Mouse (Mus musculus) ES-Bruce4 (cell line): ENCODE measurements around the gene Gm49661. TPM values are rescaled to one million over a fixed set of nuclear protein-coding genes. Genes with fewer than 3 reads are reported as not detected.

ENCODE experiments used
- H3K27ac ChIP-seq: 2 replicates; pipeline ENCODE4 v1.5.1; 2012; ENCODE audit warnings: low read length, inconsistent platforms; ENCODE audit not compliant: insufficient read depth
- H3K27me3 ChIP-seq: 2 replicates; pipeline ENCODE4 v1.6.1; 2012; ENCODE audit warnings: mild to moderate bottlenecking, low read length, inconsistent platforms; ENCODE audit not compliant: control insufficient read depth, poor library complexity, insufficient read depth, severe bottlenecking
- H3K36me3 ChIP-seq: 2 replicates; pipeline ENCODE4 v1.6.1; 2012; ENCODE audit warnings: inconsistent platforms, mild to moderate bottlenecking, low read length, moderate library complexity; ENCODE audit not compliant: control insufficient read depth, poor library complexity, insufficient read depth, severe bottlenecking
- H3K4me1 ChIP-seq: one replicate; pipeline ENCODE4 v1.8.1; 2011; ENCODE audit warnings: low read length; ENCODE audit not compliant: control insufficient read depth, insufficient read depth
- H3K4me3 ChIP-seq: 2 replicates; pipeline ENCODE4 v1.5.1; 2011; ENCODE audit warnings: low read depth, mild to moderate bottlenecking, low read length
- H3K9ac ChIP-seq: 2 replicates; pipeline ENCODE4 v1.6.1; 2012; ENCODE audit warnings: low read depth, mild to moderate bottlenecking, inconsistent platforms; ENCODE audit not compliant: poor library complexity, severe bottlenecking
- H3K9me3 ChIP-seq: replicated peaks from 2 replicates; pipeline ENCODE4 v1.6.1; 2012; ENCODE audit warnings: mild to moderate bottlenecking, low read length, inconsistent platforms; ENCODE audit not compliant: control insufficient read depth, poor library complexity, insufficient read depth, severe bottlenecking
- CTCF ChIP-seq: IDR thresholded peaks from one replicate; pipeline ENCODE4 v1.8.1; 2011; ENCODE audit warnings: low read depth, low read length
- EP300 ChIP-seq: IDR thresholded peaks from 2 replicates; pipeline ENCODE4 v1.6.1; 2011; ENCODE audit warnings: low read depth, low read length; ENCODE audit not compliant: insufficient read depth
- POLR2A ChIP-seq: IDR thresholded peaks from one replicate; pipeline ENCODE4 v1.8.1; 2011; ENCODE audit warnings: low read length; ENCODE audit not compliant: insufficient read depth
- polyA plus RNA-seq: library from polyadenylated mRNA; stranded (reverse); fragments of >200 nt; gene quantifications from 2 replicates; pipeline ENCODE4 v1.2.4, GENCODE M21; 2011; ENCODE audit warnings: low read depth; ENCODE audit not compliant: missing spikeins, insufficient read depth, insufficient read length

Gm49661 gene
- polyA plus RNA-seq, 1 experiment = not detected

GRCm38 (mm10) chr8:84965731-84966291 lies 3.4 kb downstream of the Gm49661 start:
- peak overlapping the region; percentile 90 for H3K4me3 ChIP-seq
- H3K27ac ChIP-seq = peak overlapping the region; percentile 63
- TF ChIP-seq CTCF (no peak), POLR2A (peak; percentile 86), EP300 (no peak)
- no peaks in the 10 kb centered on the region for H3K9me3 ChIP-seq
- peak overlapping the region; percentile 80 for H3K9ac ChIP-seq
- peaks cover 4% of the 10 kb centered on the region for H3K4me1 ChIP-seq
- no peaks in the 10 kb centered on the region for H3K27me3 ChIP-seq
- peaks cover 24% of the 10 kb centered on the region for H3K36me3 ChIP-seq

- Histone ChIP-seq H3K4me3 (no peak overlapping the region), H3K9me3 (no peaks in the 10 kb centered on the region), H3K27me3 (no peaks in the 10 kb centered on the region), H3K9ac (no peak overlapping the region), H3K36me3 (peaks cover 32% of the 10 kb centered on the region), H3K4me1 (peaks cover 4% of the 10 kb centered on the region), H3K27ac (no peak overlapping the region)
- TF ChIP-seq CTCF (no peak), EP300 (no peak), POLR2A (no peak)
These were observed 5.3 kb downstream of the Gm49661 start for GRCm38 (mm10) chr8:84963952-84964351.

GRCm38 (mm10) chr8:84959811-84960210 lies 9.4 kb downstream of the Gm49661 start:
- TF ChIP-seq EP300 (no peak), POLR2A (no peak), CTCF (no peak)
- Histone ChIP-seq H3K9me3 (no peaks in the 10 kb centered on the region), H3K9ac (no peak overlapping the region), H3K4me1 (no peaks in the 10 kb centered on the region), H3K36me3 (peaks cover 45% of the 10 kb centered on the region), H3K4me3 (no peak overlapping the region), H3K27ac (no peak overlapping the region), H3K27me3 (no peaks in the 10 kb centered on the region)

GRCm38 (mm10) chr8:84956768-84957167 lies 12.5 kb downstream of the Gm49661 start:
- H3K4me3 ChIP-seq = no peak overlapping the region
- H3K4me1 ChIP-seq = no peaks in the 10 kb centered on the region
- no peak overlapping the region for H3K27ac ChIP-seq
- peaks cover 34% of the 10 kb centered on the region for H3K36me3 ChIP-seq
- TF ChIP-seq CTCF (peak; percentile 77), POLR2A (no peak)
- no peaks in the 10 kb centered on the region for H3K9me3 ChIP-seq
- H3K27me3 ChIP-seq = no peaks in the 10 kb centered on the region
- H3K9ac ChIP-seq = no peak overlapping the region

- no peak for TF ChIP-seq POLR2A
- H3K27me3 ChIP-seq = no peaks in the 10 kb centered on the region
- peak overlapping the region; percentile 32 for H3K9ac ChIP-seq
- peak overlapping the region; percentile 48 for H3K4me3 ChIP-seq
- no peaks in the 10 kb centered on the region for H3K9me3 ChIP-seq
- peaks cover 6% of the 10 kb centered on the region for H3K36me3 ChIP-seq
- no peaks in the 10 kb centered on the region for H3K4me1 ChIP-seq
- 0 out of 2 replicates have a peak overlapping the region, but pooled peaks have one; percentile 9 for H3K27ac ChIP-seq
These were observed 16.5 kb downstream of the Gm49661 start for GRCm38 (mm10) chr8:84952612-84953255.

GRCm38 (mm10) chr8:84949753-84950152 lies 19.5 kb downstream of the Gm49661 start:
- H3K4me1 ChIP-seq = no peaks in the 10 kb centered on the region
- peaks cover 14% of the 10 kb centered on the region; the same call in 1 of the 2 replicates for H3K27me3 ChIP-seq
- no peak overlapping the region for H3K9ac ChIP-seq
- no peak overlapping the region for H3K27ac ChIP-seq
- H3K9me3 ChIP-seq = no peaks in the 10 kb centered on the region
- no peaks in the 10 kb centered on the region for H3K36me3 ChIP-seq
- no peak overlapping the region for H3K4me3 ChIP-seq
- TF ChIP-seq CTCF (no peak), POLR2A (no peak), EP300 (no peak)
